Mouse (Mus musculus) liver, postnatal 0 days (tissue): ENCODE data around the gene Tmcc3. TPM values are rescaled to one million over a fixed set of nuclear protein-coding genes. Genes with fewer than 3 reads are reported as not detected.

ENCODE experiments used
- ATAC-seq: fragments of 200-750 bp; cut with Nextera tagmentation; 2 replicates; pipeline ENCODE4 v1.8.0; 2017; ENCODE audit warnings: mild to moderate bottlenecking, moderate library complexity
- DNase-seq: peaks from one replicate; pipeline ENCODE4 v3.0.0-alpha.2; 2016
- H3K27ac ChIP-seq: fragments of 300-500 bp; sonication (generic); 2 replicates; pipeline ENCODE4 v1.5.1; 2014; ENCODE audit warnings: antibody characterized with exemption, moderate library complexity, mild to moderate bottlenecking, low read depth
- H3K27me3 ChIP-seq: fragments of 300-500 bp; sonication (generic); 2 replicates; pipeline ENCODE4 v1.6.1; 2014; ENCODE audit warnings: low read length, control low read depth, mixed read lengths; ENCODE audit not compliant: insufficient read depth
- H3K36me3 ChIP-seq: fragments of 300-500 bp; sonication (generic); replicated peaks from 2 replicates; pipeline ENCODE4 v1.6.1; 2014; ENCODE audit warnings: mild to moderate bottlenecking, control low read depth, low read length, moderate library complexity, mixed read lengths; ENCODE audit not compliant: insufficient read depth
- H3K4me1 ChIP-seq: fragments of 300-500 bp; sonication (generic); 2 replicates; pipeline ENCODE4 v1.6.1; 2014; ENCODE audit warnings: antibody characterized with exemption, mild to moderate bottlenecking, control low read depth; ENCODE audit not compliant: insufficient read depth
- H3K4me2 ChIP-seq: fragments of 300-500 bp; sonication (generic); 2 replicates; pipeline ENCODE4 v1.6.1; 2014; ENCODE audit warnings: low read depth, mild to moderate bottlenecking, low read length, moderate library complexity, mixed read lengths
- H3K4me3 ChIP-seq: fragments of 300-500 bp; sonication (generic); 2 replicates; pipeline ENCODE4 v1.5.1; 2014; ENCODE audit warnings: low read depth, low read length
- H3K9ac ChIP-seq: fragments of 300-500 bp; sonication (generic); replicated peaks from 2 replicates; pipeline ENCODE4 v1.6.1; 2014; ENCODE audit warnings: mild to moderate bottlenecking, moderate library complexity
- H3K9me3 ChIP-seq: fragments of 300-500 bp; sonication (generic); 2 replicates; pipeline ENCODE4 v1.6.1; 2016; ENCODE audit warnings: mild to moderate bottlenecking, control low read depth, low read length, mixed read lengths
- CTCF ChIP-seq: sonication (generic); IDR thresholded peaks from 2 replicates; pipeline ENCODE4 v1.5.1; 2016; ENCODE audit warnings: antibody characterized with exemption, low read depth
- EP300 ChIP-seq: IDR thresholded peaks from 2 replicates; pipeline ENCODE4 v1.6.1; 2016; ENCODE audit warnings: antibody characterized with exemption, low read depth, mild to moderate bottlenecking
- WGBS: fragments of 180-500 bp; shearing (Covaris S2); extraction: QIAGEN DNeasy Blood & Tissue Kit; methylation state at CpG from one replicate; pipeline ENCODE4 v1.1.7; 2014; ENCODE audit not compliant: insufficient replicate concordance; 5-methylcytosine and 5-hydroxymethylcytosine counted together
- polyA plus RNA-seq: library from polyadenylated mRNA; unstranded; fragments of >200 nt; fragmentation: Nextera tagmentation; extraction: Ambion mirVana; gene quantifications from 2 replicates; pipeline ENCODE4 v1.2.1, GENCODE M21; 2015

The Tmcc3 gene
- polyA plus RNA-seq, 1 experiment from 2014 or later, result 6.6 TPM

GRCm38 (mm10) chr10:94551924-94552523, 240.3 kb downstream of the Tmcc3 start:
- Histone ChIP-seq H3K27me3 (no peaks in the 10 kb centered on the region), H3K4me2 (0 out of 2 replicates have a peak overlapping the region, but pooled peaks have one; percentile 32), H3K9ac (no peak overlapping the region), H3K36me3 (no peaks in the 10 kb centered on the region), H3K27ac (no peak overlapping the region), H3K4me1 (peaks cover 17% of the 10 kb centered on the region), H3K9me3 (no peaks in the 10 kb centered on the region), H3K4me3 (no peak overlapping the region)
- WGBS, result 44% methylated on average over 7 of the region's 7 CpGs
- TF ChIP-seq EP300 (no peak), CTCF (no peak)
- ATAC-seq (no peak), DNase-seq (no peak)

- H3K27ac ChIP-seq, result no peak overlapping the region
- H3K9me3 ChIP-seq, result no peaks in the 10 kb centered on the region
- no peaks in the 10 kb centered on the region for H3K27me3 ChIP-seq
- TF ChIP-seq CTCF (no peak), EP300 (no peak)
- no peaks in the 10 kb centered on the region for H3K36me3 ChIP-seq
- no peak overlapping the region for H3K4me2 ChIP-seq
- H3K9ac ChIP-seq, result no peak overlapping the region
- WGBS, result 62% methylated on average over 2 of the region's 2 CpGs
- peaks cover 16% of the 10 kb centered on the region for H3K4me1 ChIP-seq
- DNase-seq, result no peak
- no peak overlapping the region for H3K4me3 ChIP-seq
- ATAC-seq, result peak; percentile 49
Observed at GRCm38 (mm10) chr10:94555394-94555793, 243.6 kb downstream of the Tmcc3 start.

GRCm38 (mm10) chr10:94557428-94558149, 245.8 kb downstream of the Tmcc3 start:
- peak; percentile 45; the same call in 1 of the 2 replicates for ATAC-seq
- TF ChIP-seq EP300 (no peak), CTCF (no peak)
- H3K9ac ChIP-seq, result no peak overlapping the region
- peaks cover 9% of the 10 kb centered on the region for H3K4me1 ChIP-seq
- peak overlapping the region; percentile 55 for H3K27ac ChIP-seq
- no peak for DNase-seq
- H3K4me2 ChIP-seq, result no peak overlapping the region
- no peaks in the 10 kb centered on the region for H3K36me3 ChIP-seq
- no peaks in the 10 kb centered on the region for H3K9me3 ChIP-seq
- 55% methylated on average over 6 of the region's 6 CpGs for WGBS
- H3K4me3 ChIP-seq, result no peak overlapping the region
- H3K27me3 ChIP-seq, result no peaks in the 10 kb centered on the region

GRCm38 (mm10) chr10:94558826-94559225, 247.1 kb downstream of the Tmcc3 start:
- Histone ChIP-seq H3K9ac (no peak overlapping the region), H3K36me3 (no peaks in the 10 kb centered on the region), H3K27ac (0 out of 2 replicates have a peak overlapping the region, but pooled peaks have one; percentile 55), H3K27me3 (no peaks in the 10 kb centered on the region), H3K9me3 (no peaks in the 10 kb centered on the region), H3K4me2 (no peak overlapping the region), H3K4me1 (peaks cover 9% of the 10 kb centered on the region), H3K4me3 (no peak overlapping the region)
- ATAC-seq, result peak; percentile 35; the same call in 1 of the 2 replicates
- WGBS, result 53% methylated on average over 7 of the region's 7 CpGs
- no peak for DNase-seq
- no peak for TF ChIP-seq CTCF
- no peak for TF ChIP-seq EP300

- TF ChIP-seq EP300 (no peak), CTCF (no peak)
Observed at GRCm38 (mm10) chr10:94561351-94561750, 249.6 kb downstream of the Tmcc3 start.

GRCm38 (mm10) chr10:94562188-94562587, 250.4 kb downstream of the Tmcc3 start:
- H3K9ac ChIP-seq, result no peak overlapping the region
- DNase-seq (peak; percentile 51), ATAC-seq (no peak)
- H3K4me2 ChIP-seq, result no peak overlapping the region
- TF ChIP-seq CTCF, result peak; percentile 61
- TF ChIP-seq EP300, result no peak
- no peak overlapping the region for H3K27ac ChIP-seq
- peaks cover 13% of the 10 kb centered on the region for H3K4me1 ChIP-seq
- 21% methylated on average over 1 of the region's 1 CpGs for WGBS
- H3K9me3 ChIP-seq, result no peaks in the 10 kb centered on the region
- no peaks in the 10 kb centered on the region for H3K27me3 ChIP-seq
- no peaks in the 10 kb centered on the region for H3K36me3 ChIP-seq
- no peak overlapping the region for H3K4me3 ChIP-seq

More at GRCm38 (mm10) chr10:94561351-94561750, 249.6 kb downstream of the Tmcc3 start:
- H3K27me3 ChIP-seq, result no peaks in the 10 kb centered on the region
- WGBS, result 51% methylated on average over 7 of the region's 7 CpGs
- ATAC-seq, result no peak
- no peaks in the 10 kb centered on the region for H3K36me3 ChIP-seq
- no peak overlapping the region for H3K4me2 ChIP-seq
- H3K9me3 ChIP-seq, result no peaks in the 10 kb centered on the region
- no peak overlapping the region for H3K27ac ChIP-seq
- no peak overlapping the region for H3K4me3 ChIP-seq
- no peak for DNase-seq
- no peak overlapping the region for H3K9ac ChIP-seq
- H3K4me1 ChIP-seq, result peaks cover 13% of the 10 kb centered on the region
